Mouse (Mus musculus): ENCODE measurements at regions not wholly inside any gene's neighbourhood (a gene's known extent, or its start where the extent isn't known, plus 50 kb on each side); places are given as distances from the start of the nearest gene placed in this dataset.
A peak's percentile ranks its signal among the peaks of the same experiment; 100 is the strongest.

DNA sequence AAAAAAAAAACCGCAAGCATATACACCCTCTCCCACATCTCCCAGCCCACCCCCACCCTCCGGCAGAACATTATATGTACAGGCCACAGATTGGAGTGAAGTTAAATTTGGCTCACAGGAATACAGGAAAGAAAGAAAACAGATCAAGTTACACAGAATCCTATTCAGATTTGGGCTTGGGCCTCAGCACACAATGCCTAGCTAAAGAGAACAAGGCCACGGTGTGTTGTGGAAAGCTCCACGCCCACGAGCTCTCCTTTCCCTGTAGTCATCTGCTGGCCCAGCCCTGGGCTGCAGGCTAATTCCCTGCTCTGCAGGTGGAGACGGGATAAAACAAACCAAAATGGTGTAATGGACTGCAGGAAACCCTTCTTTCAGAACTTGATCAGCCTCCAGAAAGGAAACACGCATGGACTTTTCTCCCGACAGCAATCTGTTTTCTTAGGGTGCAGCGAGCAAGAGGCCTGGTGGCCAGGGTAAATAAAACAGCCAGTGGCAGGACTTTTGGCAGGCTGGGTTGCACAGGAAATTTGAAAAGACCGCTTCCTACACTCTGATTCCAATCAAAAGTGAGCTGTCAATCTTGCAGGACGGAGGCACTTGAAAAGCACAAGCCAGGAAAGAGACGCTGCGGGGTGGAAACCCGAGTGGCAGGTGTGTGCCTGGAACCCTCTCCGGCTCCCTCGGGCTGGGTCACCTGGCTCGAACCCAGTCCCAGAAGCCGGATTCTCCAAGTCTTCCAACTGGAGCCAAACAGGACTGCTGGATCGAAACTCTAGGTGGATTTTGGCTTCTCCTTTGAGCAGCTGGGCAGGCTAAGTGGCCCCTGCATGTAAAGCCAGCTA, 214.0 kb downstream of the Bcl2l11 start:
- Histone ChIP-seq H3K4me2 (replicated peaks; ENCODE audit: low read depth, low read length) (no peak overlapping the region), H3K9me3 (ENCODE audit: control insufficient read depth, low read length) (no peaks in the 10 kb centered on the region), H3K4me1 (replicated peaks; ENCODE audit: control insufficient read depth, insufficient read depth, low read length) (no peaks in the 10 kb centered on the region), H3K4me3 (ENCODE audit: low read depth, low read length) (no peak overlapping the region), H3K36me3 (ENCODE audit: control insufficient read depth, insufficient read depth, low read length) (no peaks in the 10 kb centered on the region), H3K27me3 (ENCODE audit: control insufficient read depth, insufficient read depth, low read length) (no peaks in the 10 kb centered on the region), H3K27ac (ENCODE audit: low read depth, low read length) (no peak overlapping the region), H3K9ac (ENCODE audit: low read depth, low read length) (no peak overlapping the region)
- peak; percentile 41 for DNase-seq (ENCODE audit: low spot score)
- 40% methylated on average over 19 of the region's 19 CpGs for WGBS
- ATAC-seq (ENCODE audit: low FRiP score), result no peak

DNA sequence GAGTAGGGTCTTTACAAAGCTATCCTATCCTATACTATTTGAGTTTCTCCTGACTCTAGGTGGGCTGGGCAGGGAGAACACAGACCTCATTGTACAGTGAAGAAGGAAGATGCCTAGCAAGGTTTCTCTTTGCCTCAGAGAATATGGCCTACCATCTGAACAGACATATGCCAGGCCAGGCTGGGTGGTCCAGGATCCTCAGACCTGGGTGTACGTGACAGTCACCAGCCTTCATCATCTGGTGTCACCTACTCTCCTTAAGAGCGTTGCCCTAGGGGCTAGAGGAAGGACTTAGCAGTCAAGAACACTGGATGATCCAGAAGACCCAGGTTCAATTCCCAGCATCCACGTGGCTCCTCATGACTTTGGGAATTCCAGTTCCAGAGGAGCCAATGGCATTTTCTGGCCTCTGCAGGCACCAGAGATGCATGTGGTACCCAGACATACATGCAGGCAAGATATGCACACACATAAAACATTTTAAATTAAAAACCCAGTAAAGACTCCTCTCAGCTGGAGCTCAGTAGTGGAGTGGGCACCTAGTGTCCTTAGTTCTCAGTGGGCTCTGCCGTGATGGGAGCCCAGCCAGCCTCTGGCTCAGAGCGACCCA, 214.9 kb downstream of the Bcl2l11 start:
- Histone ChIP-seq H3K27me3 (ENCODE audit: control insufficient read depth, insufficient read depth, low read length) (no peaks in the 10 kb centered on the region), H3K4me2 (replicated peaks; ENCODE audit: low read depth, low read length) (no peak overlapping the region), H3K9ac (ENCODE audit: low read depth, low read length) (no peak overlapping the region), H3K36me3 (ENCODE audit: control insufficient read depth, insufficient read depth, low read length) (no peaks in the 10 kb centered on the region), H3K4me3 (ENCODE audit: low read depth, low read length) (no peak overlapping the region), H3K27ac (ENCODE audit: low read depth, low read length) (no peak overlapping the region), H3K4me1 (replicated peaks; ENCODE audit: control insufficient read depth, insufficient read depth, low read length) (no peaks in the 10 kb centered on the region), H3K9me3 (ENCODE audit: control insufficient read depth, low read length) (no peaks in the 10 kb centered on the region)
- DNase-seq (ENCODE audit: low spot score), result no peak
- 89% methylated on average over 5 of the region's 5 CpGs for WGBS
- no peak for ATAC-seq (ENCODE audit: low FRiP score)

DNA sequence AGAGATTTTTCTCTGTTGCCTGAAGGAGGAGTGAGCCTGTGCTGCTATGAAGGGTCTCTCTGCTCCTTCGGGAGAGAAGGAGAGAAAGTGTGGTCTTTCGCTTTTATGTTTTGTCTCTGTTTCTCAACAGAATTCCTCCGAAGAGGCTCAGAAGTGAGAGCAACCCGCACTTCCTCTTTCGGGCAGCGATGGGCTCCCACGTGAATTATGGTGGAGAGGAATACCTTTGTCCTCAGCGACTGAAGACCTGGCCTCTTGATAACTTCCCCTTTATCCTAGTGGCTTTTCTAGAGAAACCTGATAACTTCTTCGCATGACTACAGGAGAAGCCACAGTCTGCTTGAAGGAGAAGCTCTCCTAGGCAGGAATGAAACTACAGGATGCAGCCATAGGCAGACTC, 216.4 kb downstream of the Bcl2l11 start:
- Histone ChIP-seq H3K27ac (ENCODE audit: low read depth, low read length) (no peak overlapping the region), H3K9me3 (ENCODE audit: control insufficient read depth, low read length) (no peaks in the 10 kb centered on the region), H3K27me3 (ENCODE audit: control insufficient read depth, insufficient read depth, low read length) (no peaks in the 10 kb centered on the region), H3K4me1 (replicated peaks; ENCODE audit: control insufficient read depth, insufficient read depth, low read length) (no peaks in the 10 kb centered on the region), H3K4me3 (ENCODE audit: low read depth, low read length) (no peak overlapping the region), H3K36me3 (ENCODE audit: control insufficient read depth, insufficient read depth, low read length) (no peaks in the 10 kb centered on the region), H3K4me2 (replicated peaks; ENCODE audit: low read depth, low read length) (no peak overlapping the region), H3K9ac (ENCODE audit: low read depth, low read length) (no peak overlapping the region)
- DNase-seq (ENCODE audit: low spot score) (no peak), ATAC-seq (ENCODE audit: low FRiP score) (no peak)
- WGBS, result 81% methylated on average over 9 of the region's 9 CpGs

DNA sequence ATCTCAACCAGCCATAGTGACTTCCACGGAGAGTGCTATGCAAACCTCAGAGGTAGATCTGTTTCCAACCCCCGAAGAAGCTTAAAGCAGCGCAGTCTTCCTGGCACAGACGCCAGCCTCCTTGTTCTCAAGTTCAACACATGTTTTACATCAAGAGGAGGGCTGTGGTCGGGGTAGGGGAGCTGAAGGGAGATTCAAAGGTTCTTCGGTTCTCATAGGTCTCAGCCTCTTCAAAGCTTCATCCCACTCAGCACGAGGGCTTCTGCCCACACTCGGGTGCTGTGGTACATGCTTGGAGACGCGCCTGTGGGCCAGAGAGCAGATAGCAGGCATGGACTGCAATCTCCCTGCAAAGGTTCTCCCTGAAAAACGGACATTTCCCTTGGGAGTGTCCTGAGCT, 219.7 kb downstream of the Bcl2l11 start:
- Histone ChIP-seq H3K9me3 (ENCODE audit: control insufficient read depth, low read length) (no peaks in the 10 kb centered on the region), H3K4me2 (replicated peaks; ENCODE audit: low read depth, low read length) (no peak overlapping the region), H3K27ac (ENCODE audit: low read depth, low read length) (no peak overlapping the region), H3K27me3 (ENCODE audit: control insufficient read depth, insufficient read depth, low read length) (no peaks in the 10 kb centered on the region), H3K4me3 (ENCODE audit: low read depth, low read length) (no peak overlapping the region), H3K9ac (ENCODE audit: low read depth, low read length) (no peak overlapping the region), H3K4me1 (replicated peaks; ENCODE audit: control insufficient read depth, insufficient read depth, low read length) (no peaks in the 10 kb centered on the region), H3K36me3 (ENCODE audit: control insufficient read depth, insufficient read depth, low read length) (no peaks in the 10 kb centered on the region)
- 67% methylated on average over 11 of the region's 11 CpGs for WGBS
- ATAC-seq (ENCODE audit: low FRiP score) (no peak), DNase-seq (ENCODE audit: low spot score) (no peak)

DNA sequence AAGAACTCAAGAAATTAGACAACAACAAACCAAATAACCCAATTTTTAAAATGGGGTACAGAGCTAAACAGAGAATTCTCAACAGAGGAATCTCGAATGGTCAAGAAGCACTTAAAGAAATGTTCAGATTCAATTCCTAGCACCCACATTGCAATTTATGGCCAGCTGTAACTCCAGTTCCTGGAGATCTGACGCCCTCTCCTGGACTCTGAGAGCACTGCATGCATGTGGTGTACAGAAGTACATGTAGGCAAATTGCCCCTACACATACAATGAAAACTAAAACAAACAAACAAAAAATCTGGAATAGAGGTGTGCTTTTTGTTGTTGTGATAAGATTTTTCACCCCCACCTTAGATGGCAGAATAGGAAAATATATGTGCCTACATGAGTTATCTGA, 222.7 kb downstream of the Bcl2l11 start:
- H3K9me3 ChIP-seq (ENCODE audit: control insufficient read depth, low read length), result no peaks in the 10 kb centered on the region
- H3K27me3 ChIP-seq (ENCODE audit: control insufficient read depth, insufficient read depth, low read length), result no peaks in the 10 kb centered on the region
- H3K4me2 ChIP-seq (replicated peaks; ENCODE audit: low read depth, low read length), result no peak overlapping the region
- WGBS, result 72% methylated on average over 2 of the region's 2 CpGs
- H3K36me3 ChIP-seq (ENCODE audit: control insufficient read depth, insufficient read depth, low read length), result no peaks in the 10 kb centered on the region
- H3K4me1 ChIP-seq (replicated peaks; ENCODE audit: control insufficient read depth, insufficient read depth, low read length), result no peaks in the 10 kb centered on the region
- no peak overlapping the region for H3K9ac ChIP-seq (ENCODE audit: low read depth, low read length)
- no peak overlapping the region for H3K4me3 ChIP-seq (ENCODE audit: low read depth, low read length)
- ATAC-seq (ENCODE audit: low FRiP score) (no peak), DNase-seq (ENCODE audit: low spot score) (no peak)
- H3K27ac ChIP-seq (ENCODE audit: low read depth, low read length), result no peak overlapping the region

DNA sequence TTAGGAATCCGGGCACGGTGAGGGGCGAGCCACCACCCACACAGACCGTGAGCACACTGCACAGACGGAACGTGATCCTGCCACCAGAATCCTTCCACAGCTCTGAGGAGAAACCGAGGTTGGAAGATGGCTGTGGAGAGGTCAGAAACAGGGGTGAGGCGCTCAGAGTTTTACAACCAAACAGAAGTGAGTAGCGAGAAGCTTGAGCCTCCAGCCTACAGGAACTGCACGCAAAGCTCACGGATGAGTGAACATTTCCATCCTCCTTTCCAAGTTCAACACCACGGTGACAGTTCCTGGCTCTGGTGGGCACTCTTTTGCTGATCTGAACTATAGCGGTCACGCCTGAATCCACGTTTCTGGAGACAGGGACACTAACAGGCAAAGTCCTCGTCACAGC, 225.6 kb downstream of the Bcl2l11 start:
- no peak overlapping the region for H3K4me3 ChIP-seq (ENCODE audit: low read depth, low read length)
- H3K9me3 ChIP-seq (ENCODE audit: control insufficient read depth, low read length), result no peaks in the 10 kb centered on the region
- H3K4me2 ChIP-seq (replicated peaks; ENCODE audit: low read depth, low read length), result no peak overlapping the region
- no peak for DNase-seq (ENCODE audit: low spot score)
- no peak overlapping the region for H3K9ac ChIP-seq (ENCODE audit: low read depth, low read length)
- 91% methylated on average over 16 of the region's 16 CpGs for WGBS
- H3K27ac ChIP-seq (ENCODE audit: low read depth, low read length), result no peak overlapping the region
- no peaks in the 10 kb centered on the region for H3K27me3 ChIP-seq (ENCODE audit: control insufficient read depth, insufficient read depth, low read length)
- no peaks in the 10 kb centered on the region for H3K4me1 ChIP-seq (replicated peaks; ENCODE audit: control insufficient read depth, insufficient read depth, low read length)
- ATAC-seq (ENCODE audit: low FRiP score), result no peak
- no peaks in the 10 kb centered on the region for H3K36me3 ChIP-seq (ENCODE audit: control insufficient read depth, insufficient read depth, low read length)

DNA sequence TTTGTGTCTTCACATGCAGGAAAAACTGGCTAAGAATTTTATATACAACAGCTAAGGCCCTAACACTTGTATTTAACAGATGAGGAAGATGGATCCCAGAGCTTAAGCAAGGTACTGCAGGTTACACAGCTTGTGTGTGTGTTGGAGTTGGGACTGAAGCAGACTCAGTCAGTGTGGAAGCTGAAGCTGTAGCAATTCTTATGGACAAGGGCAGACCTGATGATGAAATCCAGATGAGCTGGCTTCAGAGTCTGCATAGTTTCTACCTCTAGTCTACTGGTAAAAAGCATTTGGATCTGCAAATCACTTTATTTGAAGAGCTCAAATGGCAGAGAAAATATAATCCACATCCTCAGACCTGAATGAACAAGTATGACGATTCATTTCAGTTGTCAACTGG, 226.7 kb downstream of the Bcl2l11 start:
- ATAC-seq (ENCODE audit: low FRiP score), result no peak

DNA sequence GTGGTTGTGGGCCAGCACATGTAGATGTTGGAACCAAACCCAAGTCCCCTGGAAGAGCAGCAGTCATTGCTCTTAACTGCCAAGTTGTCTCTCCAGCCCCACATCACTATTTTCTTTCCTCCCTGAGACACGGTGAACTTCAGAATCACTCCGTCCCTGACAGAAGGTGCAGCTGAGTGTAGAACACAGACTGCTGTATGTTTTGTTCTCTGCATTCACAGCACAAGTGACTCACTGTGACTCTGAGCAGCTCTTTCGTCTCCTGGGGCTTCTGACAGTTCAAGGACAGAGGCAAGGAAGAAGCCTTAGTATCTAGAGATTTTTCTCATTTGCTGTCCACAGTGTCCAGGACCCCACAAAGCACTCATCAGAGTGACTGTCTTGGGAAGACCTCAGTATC, 227.6 kb downstream of the Bcl2l11 start:
- Histone ChIP-seq H3K27ac (ENCODE audit: low read depth, low read length) (no peak overlapping the region), H3K4me1 (replicated peaks; ENCODE audit: control insufficient read depth, insufficient read depth, low read length) (no peaks in the 10 kb centered on the region), H3K9ac (ENCODE audit: low read depth, low read length) (no peak overlapping the region), H3K4me2 (replicated peaks; ENCODE audit: low read depth, low read length) (no peak overlapping the region), H3K27me3 (ENCODE audit: control insufficient read depth, insufficient read depth, low read length) (no peaks in the 10 kb centered on the region), H3K9me3 (ENCODE audit: control insufficient read depth, low read length) (no peaks in the 10 kb centered on the region), H3K36me3 (ENCODE audit: control insufficient read depth, insufficient read depth, low read length) (no peaks in the 10 kb centered on the region), H3K4me3 (ENCODE audit: low read depth, low read length) (no peak overlapping the region)
- 81% methylated on average over 3 of the region's 3 CpGs for whole genome bisulfite sequencing
- DNase-seq (ENCODE audit: low spot score) (no peak), ATAC-seq (ENCODE audit: low FRiP score) (no peak)

More for the DNA sequence above, 226.7 kb downstream of the Bcl2l11 start:
- DNase-seq (ENCODE audit: low spot score), result no peak
- Histone ChIP-seq H3K27me3 (ENCODE audit: control insufficient read depth, insufficient read depth, low read length) (no peaks in the 10 kb centered on the region), H3K4me3 (ENCODE audit: low read depth, low read length) (no peak overlapping the region), H3K27ac (ENCODE audit: low read depth, low read length) (no peak overlapping the region), H3K4me2 (replicated peaks; ENCODE audit: low read depth, low read length) (no peak overlapping the region), H3K9ac (ENCODE audit: low read depth, low read length) (no peak overlapping the region), H3K4me1 (replicated peaks; ENCODE audit: control insufficient read depth, insufficient read depth, low read length) (no peaks in the 10 kb centered on the region), H3K9me3 (ENCODE audit: control insufficient read depth, low read length) (no peaks in the 10 kb centered on the region), H3K36me3 (ENCODE audit: control insufficient read depth, insufficient read depth, low read length) (no peaks in the 10 kb centered on the region)
- 87% methylated on average over 1 of the region's 1 CpGs for WGBS

DNA sequence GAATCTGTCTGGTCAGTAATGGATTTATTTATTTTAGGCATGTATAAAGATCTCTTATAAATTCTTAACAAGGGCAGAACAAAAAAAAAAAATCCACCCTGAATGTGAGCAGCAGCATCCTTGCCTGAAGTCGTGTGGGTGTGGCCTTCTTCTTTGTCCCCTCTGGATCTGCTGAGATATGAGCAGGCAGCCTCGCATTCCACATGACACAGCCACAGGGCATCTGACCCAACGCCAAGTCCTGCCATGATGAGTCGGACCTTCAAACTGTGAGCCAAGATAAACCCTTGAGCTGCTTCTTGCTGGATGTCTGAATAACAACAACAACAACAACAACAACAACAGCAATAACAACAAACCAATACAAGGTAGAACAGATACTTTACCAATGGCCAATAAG, 230.5 kb downstream of the Bcl2l11 start:
- Histone ChIP-seq H3K4me1 (replicated peaks; ENCODE audit: control insufficient read depth, insufficient read depth, low read length) (no peaks in the 10 kb centered on the region), H3K9me3 (ENCODE audit: control insufficient read depth, low read length) (no peaks in the 10 kb centered on the region), H3K27ac (ENCODE audit: low read depth, low read length) (no peak overlapping the region), H3K36me3 (ENCODE audit: control insufficient read depth, insufficient read depth, low read length) (no peaks in the 10 kb centered on the region), H3K9ac (ENCODE audit: low read depth, low read length) (no peak overlapping the region), H3K27me3 (ENCODE audit: control insufficient read depth, insufficient read depth, low read length) (no peaks in the 10 kb centered on the region), H3K4me3 (ENCODE audit: low read depth, low read length) (no peak overlapping the region), H3K4me2 (replicated peaks; ENCODE audit: low read depth, low read length) (no peak overlapping the region)
- WGBS, result 84% methylated on average over 4 of the region's 4 CpGs
- no peak for ATAC-seq (ENCODE audit: low FRiP score)
- DNase-seq (ENCODE audit: low spot score), result no peak

All from hindbrain, embryonic 11.5 days (tissue).